Mouse (Mus musculus) thymus, adult 2 months (tissue): Measurements from ENCODE around the gene Ctcf.

Source experiments
- CTCF ChIP-seq: fragments of 200-500 bp; IDR thresholded peaks from 2 replicates; pipeline ENCODE4 v1.5.1; 2012; ENCODE audit warnings: mild to moderate bottlenecking, control low read depth, low read length, moderate library complexity, borderline replicate concordance; ENCODE audit not compliant: control insufficient read depth, poor library complexity, insufficient read depth; ENCODE audit errors: extremely low read depth
- POLR2A ChIP-seq: fragments of 200-500 bp; IDR thresholded peaks from 2 replicates; pipeline ENCODE4 v1.6.1; 2012; ENCODE audit warnings: mild to moderate bottlenecking, low read length, control low read depth, moderate library complexity; ENCODE audit not compliant: control insufficient read depth, poor library complexity, insufficient read depth; ENCODE audit errors: extremely low read depth

DNA sequence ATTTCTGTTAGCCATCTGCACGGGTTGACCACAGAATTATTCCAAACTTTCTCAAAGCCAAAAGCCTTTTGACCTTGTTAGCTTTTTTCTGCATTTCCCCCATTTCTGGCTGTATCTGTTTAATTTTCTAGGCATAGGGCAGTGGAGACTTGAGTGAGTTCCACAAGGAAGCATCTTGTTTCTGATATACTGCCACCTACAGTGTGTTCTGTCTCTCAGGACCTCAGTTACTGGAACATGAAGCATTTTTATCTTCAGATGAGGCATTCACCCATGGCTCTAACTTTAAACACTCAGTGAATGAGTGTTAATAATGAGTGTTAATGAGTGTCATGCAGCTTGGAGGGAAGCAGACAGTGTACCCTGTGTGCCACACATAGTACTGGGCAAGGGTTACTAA is 41.5 kb downstream of the Ctcf start:
- no peak for TF ChIP-seq CTCF
- no peak for TF ChIP-seq POLR2A
